Mouse (Mus musculus) embryonic facial prominence, embryonic 15.5 days (tissue): ENCODE measurements around the gene Ttc3. TPM values are rescaled to one million over a fixed set of nuclear protein-coding genes. Genes with fewer than 3 reads are reported as not detected.
"Not testable (repeated sequence)": the region's sequence is repeated elsewhere in the genome, so short reads cannot be mapped to it uniquely, and the experiment has no call there.

ENCODE experiments used
- ATAC-seq: fragments of 200-750 bp; cut with Nextera tagmentation; 2 replicates; pipeline ENCODE4 v1.8.0; 2017; ENCODE audit warnings: low read depth, moderate TSS enrichment; ENCODE audit not compliant: insufficient number of reproducible peaks, low FRiP score, low TSS enrichment
- H3K27ac ChIP-seq: fragments of 300-500 bp; sonication (generic); replicated peaks from 2 replicates; pipeline ENCODE4 v1.5.1; 2015; ENCODE audit warnings: mild to moderate bottlenecking, inconsistent platforms
- H3K27me3 ChIP-seq: fragments of 300-500 bp; sonication (generic); 2 replicates; pipeline ENCODE4 v1.6.1; 2015; ENCODE audit warnings: inconsistent platforms
- H3K36me3 ChIP-seq: fragments of 300-500 bp; sonication (generic); 2 replicates; pipeline ENCODE4 v1.6.1; 2015; ENCODE audit warnings: mild to moderate bottlenecking, inconsistent platforms
- H3K4me1 ChIP-seq: fragments of 300-500 bp; sonication (generic); 2 replicates; pipeline ENCODE4 v1.6.1; 2015; ENCODE audit warnings: inconsistent platforms
- H3K4me2 ChIP-seq: fragments of 300-500 bp; sonication (generic); replicated peaks from 2 replicates; pipeline ENCODE4 v1.6.1; 2015; ENCODE audit warnings: mild to moderate bottlenecking, inconsistent platforms
- H3K4me3 ChIP-seq: fragments of 300-500 bp; sonication (generic); replicated peaks from 2 replicates; pipeline ENCODE4 v1.5.1; 2015; ENCODE audit warnings: mild to moderate bottlenecking, inconsistent platforms
- H3K9ac ChIP-seq: fragments of 300-500 bp; sonication (generic); 2 replicates; pipeline ENCODE4 v1.6.1; 2015; ENCODE audit warnings: inconsistent platforms
- H3K9me3 ChIP-seq: fragments of 300-500 bp; sonication (generic); replicated peaks from 2 replicates; pipeline ENCODE4 v1.6.1; 2016; ENCODE audit warnings: inconsistent platforms
- WGBS: fragments of 180-500 bp; shearing (Covaris S2); methylation state at CpG from one replicate; pipeline ENCODE4 v1.1.7; 2015; 5-methylcytosine and 5-hydroxymethylcytosine counted together
- polyA plus RNA-seq: library from polyadenylated mRNA; unstranded; fragments of >200 nt; fragmentation: Nextera tagmentation; extraction: Ambion mirVana; gene quantifications from 2 replicates; pipeline ENCODE4 v1.2.1, GENCODE M21; 2015

The Ttc3 gene
- polyA plus RNA-seq, 1 experiment from 2014 or later, result 228 TPM

DNA sequence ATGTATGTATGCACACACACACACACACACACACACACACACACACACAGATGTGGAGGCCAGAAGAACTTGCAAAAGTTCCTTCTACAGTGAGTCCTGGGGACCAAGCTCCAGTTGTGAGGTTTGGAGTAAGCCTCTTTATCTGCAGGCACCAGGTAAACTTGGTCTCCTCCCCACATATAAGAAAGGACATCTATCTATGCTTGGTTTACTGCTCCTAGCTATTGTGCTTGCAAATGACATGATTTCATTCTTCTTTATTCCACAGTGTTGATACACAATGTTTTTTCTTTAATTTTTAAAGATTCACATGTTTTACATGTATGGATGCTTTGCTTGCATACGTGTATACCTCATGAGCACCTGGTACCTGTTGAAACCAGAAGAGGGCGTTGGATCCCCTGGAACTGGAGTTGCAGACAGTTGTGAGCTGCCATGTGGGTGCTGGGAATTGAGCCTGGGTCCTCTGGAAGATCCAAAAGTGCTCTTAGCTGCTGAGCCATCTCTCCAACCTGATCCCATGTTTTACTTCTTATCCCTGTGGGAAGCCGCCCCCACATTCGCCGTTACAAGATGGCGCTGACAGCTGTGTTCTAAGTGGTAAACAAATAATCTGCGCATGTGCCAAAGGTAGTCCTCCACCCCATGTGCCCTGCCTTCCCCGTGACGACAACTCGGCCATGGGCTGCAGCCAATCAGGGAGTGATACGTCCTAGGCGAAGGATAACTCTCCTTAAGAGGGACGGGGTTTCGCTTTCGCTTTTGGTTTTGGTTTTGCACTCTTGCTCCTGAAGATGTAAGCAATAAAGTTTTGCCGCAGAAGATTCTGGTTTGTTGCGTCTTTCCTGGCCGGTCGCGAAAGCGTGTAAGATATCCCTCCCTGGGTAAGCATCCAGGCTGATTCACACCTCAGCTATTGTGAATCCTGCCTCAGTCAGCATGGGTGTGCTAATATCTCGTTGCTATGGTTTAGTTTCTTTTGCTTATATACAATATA, 31.0 kb upstream of the Ttc3 start:
- WGBS, result 91% methylated on average over 22 of the region's 22 CpGs
- H3K36me3 ChIP-seq, H3K9ac ChIP-seq, H3K4me2 ChIP-seq, H3K4me3 ChIP-seq, H3K4me1 ChIP-seq, H3K27ac ChIP-seq, H3K9me3 ChIP-seq, H3K27me3 ChIP-seq, ATAC-seq: not testable (repeated sequence)

DNA sequence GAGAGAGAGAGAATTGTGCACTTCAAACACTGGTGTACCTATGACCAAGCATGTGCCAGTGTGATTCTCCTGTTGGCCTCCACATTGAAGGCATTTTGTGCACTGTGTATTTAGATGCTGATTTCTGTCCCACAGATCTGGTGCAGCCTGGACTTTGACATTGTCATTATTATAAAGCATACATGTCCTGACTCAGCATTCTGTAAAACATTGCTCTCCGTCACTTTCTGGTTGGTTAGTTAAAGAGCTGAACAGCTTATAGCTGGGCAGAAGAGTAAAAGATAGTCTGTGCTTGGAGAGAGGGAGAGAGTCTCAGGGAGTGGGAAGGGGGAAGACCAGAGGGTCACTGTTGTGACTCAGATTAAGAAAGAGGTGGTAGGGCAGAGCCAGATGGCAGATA, 24.7 kb upstream of the Ttc3 start:
- H3K9ac ChIP-seq, result no peak overlapping the region
- no peaks in the 10 kb centered on the region for H3K36me3 ChIP-seq
- no peak for ATAC-seq
- no peaks in the 10 kb centered on the region for H3K27me3 ChIP-seq
- H3K4me2 ChIP-seq, result no peak overlapping the region
- H3K4me3 ChIP-seq, result no peak overlapping the region
- H3K4me1 ChIP-seq, result peaks cover 10% of the 10 kb centered on the region
- H3K27ac ChIP-seq, result no peak overlapping the region
- 84% methylated on average over 1 of the region's 1 CpGs for WGBS
- H3K9me3 ChIP-seq, result no peaks in the 10 kb centered on the region

DNA sequence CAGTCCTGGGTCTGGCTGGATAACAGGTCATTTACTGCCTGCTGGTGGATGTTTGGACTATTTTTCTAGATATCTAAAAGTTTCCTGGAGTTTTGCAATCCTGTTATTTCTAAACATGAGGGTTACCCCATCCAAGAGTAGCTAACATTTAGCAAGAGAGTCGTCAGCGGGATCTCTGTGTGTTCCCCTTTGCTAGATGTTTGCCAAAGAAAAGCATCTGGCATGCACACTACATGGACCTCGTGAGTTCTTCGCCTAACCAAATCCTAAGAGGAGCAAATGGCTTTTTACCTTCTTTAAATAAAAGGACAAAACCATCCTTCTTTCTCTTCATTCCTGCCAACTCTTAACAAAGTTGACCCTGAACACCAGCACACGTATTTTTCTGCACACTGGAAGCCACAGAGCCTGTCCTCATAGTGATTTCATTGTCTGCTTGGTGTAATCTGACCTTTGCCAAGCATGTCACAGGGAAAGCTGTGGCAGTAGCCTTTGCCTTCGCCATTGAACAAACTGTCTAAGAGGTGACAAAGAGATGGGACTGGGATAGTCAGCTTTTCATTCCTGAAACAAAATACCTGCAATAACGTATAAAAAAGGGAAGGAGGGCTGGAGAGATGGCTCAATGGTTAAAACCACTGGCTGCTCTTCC, 23.2 kb upstream of the Ttc3 start:
- Histone ChIP-seq H3K27ac (no peak overlapping the region), H3K4me2 (no peak overlapping the region)
- 64% methylated on average over 7 of the region's 7 CpGs for WGBS

GRCm38 (mm10) chr16:94348779-94349178, 21.6 kb upstream of the Ttc3 start:
- Histone ChIP-seq H3K4me1 (peaks cover 10% of the 10 kb centered on the region), H3K4me2 (no peak overlapping the region), H3K4me3 (no peak overlapping the region), H3K27me3 (no peaks in the 10 kb centered on the region), H3K9ac (no peak overlapping the region), H3K9me3 (no peaks in the 10 kb centered on the region), H3K27ac (no peak overlapping the region), H3K36me3 (no peaks in the 10 kb centered on the region)
- 58% methylated on average over 2 of the region's 2 CpGs for WGBS
- no peak for ATAC-seq

More for the DNA sequence above, 23.2 kb upstream of the Ttc3 start:
- Histone ChIP-seq H3K9ac (no peak overlapping the region), H3K4me3 (no peak overlapping the region), H3K27me3 (no peaks in the 10 kb centered on the region), H3K4me1 (peaks cover 10% of the 10 kb centered on the region), H3K36me3 (no peaks in the 10 kb centered on the region), H3K9me3 (no peaks in the 10 kb centered on the region)
- no peak for ATAC-seq

GRCm38 (mm10) chr16:94349588-94350286, 20.7 kb upstream of the Ttc3 start:
- ATAC-seq, result no peak
- Histone ChIP-seq H3K4me1 (peaks cover 10% of the 10 kb centered on the region), H3K4me3 (no peak overlapping the region), H3K4me2 (no peak overlapping the region), H3K9me3 (no peaks in the 10 kb centered on the region), H3K27me3 (no peaks in the 10 kb centered on the region), H3K27ac (peak overlapping the region; percentile 12; the same call in 1 of the 2 replicates), H3K9ac (no peak overlapping the region), H3K36me3 (no peaks in the 10 kb centered on the region)
- WGBS, result 44% methylated on average over 11 of the region's 11 CpGs

DNA sequence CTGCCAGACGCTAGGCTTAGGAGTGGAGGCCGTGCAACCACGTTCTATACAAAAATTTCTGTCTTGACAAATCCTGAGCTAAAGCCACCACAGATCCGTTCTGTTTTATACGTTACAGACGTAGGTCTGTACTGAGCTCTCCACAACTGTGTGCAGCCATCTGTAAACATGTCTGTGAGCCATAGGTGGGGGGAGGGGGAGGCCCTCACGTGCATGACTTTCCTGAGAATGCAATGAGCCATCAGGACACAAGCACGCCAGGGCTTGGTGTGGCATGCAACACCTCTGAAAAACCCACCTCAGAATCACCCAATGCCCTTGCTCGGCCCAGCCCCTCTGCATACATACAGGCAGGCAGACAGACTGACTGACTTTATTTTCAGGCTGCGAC, 20.1 kb upstream of the Ttc3 start:
- WGBS, result 41% methylated on average over 10 of the region's 10 CpGs
- peaks cover 10% of the 10 kb centered on the region for H3K4me1 ChIP-seq
- no peaks in the 10 kb centered on the region for H3K27me3 ChIP-seq
- no peak overlapping the region for H3K4me3 ChIP-seq
- H3K9ac ChIP-seq, result no peak overlapping the region
- no peak for ATAC-seq
- H3K36me3 ChIP-seq, result no peaks in the 10 kb centered on the region
- no peak overlapping the region for H3K4me2 ChIP-seq
- no peaks in the 10 kb centered on the region for H3K9me3 ChIP-seq
- peak overlapping the region; percentile 12; the same call in 1 of the 2 replicates for H3K27ac ChIP-seq

- no peaks in the 10 kb centered on the region for H3K27me3 ChIP-seq
- H3K4me1 ChIP-seq, result peaks cover 10% of the 10 kb centered on the region
- H3K27ac ChIP-seq, result no peak overlapping the region
- H3K36me3 ChIP-seq, result no peaks in the 10 kb centered on the region
- H3K4me2 ChIP-seq, result no peak overlapping the region
- no peak overlapping the region for H3K4me3 ChIP-seq
- H3K9ac ChIP-seq, result no peak overlapping the region
- H3K9me3 ChIP-seq, result no peaks in the 10 kb centered on the region
- WGBS, result 47% methylated on average over 9 of the region's 9 CpGs
- ATAC-seq, result no peak
Measured at GRCm38 (mm10) chr16:94354450-94354849, 16.0 kb upstream of the Ttc3 start.

DNA sequence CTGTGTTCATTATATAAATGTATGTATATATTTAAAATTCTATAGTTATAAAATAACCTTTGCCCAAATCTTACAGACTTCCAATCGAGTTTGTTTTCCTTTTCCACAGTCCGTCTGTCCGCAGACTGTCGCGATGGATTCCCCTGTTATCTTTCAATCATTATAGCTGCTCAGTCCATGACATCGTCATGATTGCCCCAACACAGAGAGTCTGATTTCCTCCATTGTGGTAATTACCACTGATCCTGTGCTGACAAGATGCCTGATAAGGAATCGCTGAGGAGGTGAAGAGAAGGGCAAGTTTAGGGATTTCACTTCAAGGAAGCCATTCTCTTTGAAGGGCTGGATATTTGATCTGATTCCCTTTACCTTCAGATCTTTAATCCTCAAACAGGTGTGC, 14.4 kb upstream of the Ttc3 start:
- H3K27me3 ChIP-seq, result no peaks in the 10 kb centered on the region
- H3K9me3 ChIP-seq, result no peaks in the 10 kb centered on the region
- no peak overlapping the region for H3K4me2 ChIP-seq
- H3K4me1 ChIP-seq, result no peaks in the 10 kb centered on the region
- no peak overlapping the region for H3K27ac ChIP-seq
- H3K4me3 ChIP-seq, result no peak overlapping the region
- WGBS, result 49% methylated on average over 7 of the region's 7 CpGs
- no peaks in the 10 kb centered on the region for H3K36me3 ChIP-seq
- no peak for ATAC-seq
- H3K9ac ChIP-seq, result no peak overlapping the region

DNA sequence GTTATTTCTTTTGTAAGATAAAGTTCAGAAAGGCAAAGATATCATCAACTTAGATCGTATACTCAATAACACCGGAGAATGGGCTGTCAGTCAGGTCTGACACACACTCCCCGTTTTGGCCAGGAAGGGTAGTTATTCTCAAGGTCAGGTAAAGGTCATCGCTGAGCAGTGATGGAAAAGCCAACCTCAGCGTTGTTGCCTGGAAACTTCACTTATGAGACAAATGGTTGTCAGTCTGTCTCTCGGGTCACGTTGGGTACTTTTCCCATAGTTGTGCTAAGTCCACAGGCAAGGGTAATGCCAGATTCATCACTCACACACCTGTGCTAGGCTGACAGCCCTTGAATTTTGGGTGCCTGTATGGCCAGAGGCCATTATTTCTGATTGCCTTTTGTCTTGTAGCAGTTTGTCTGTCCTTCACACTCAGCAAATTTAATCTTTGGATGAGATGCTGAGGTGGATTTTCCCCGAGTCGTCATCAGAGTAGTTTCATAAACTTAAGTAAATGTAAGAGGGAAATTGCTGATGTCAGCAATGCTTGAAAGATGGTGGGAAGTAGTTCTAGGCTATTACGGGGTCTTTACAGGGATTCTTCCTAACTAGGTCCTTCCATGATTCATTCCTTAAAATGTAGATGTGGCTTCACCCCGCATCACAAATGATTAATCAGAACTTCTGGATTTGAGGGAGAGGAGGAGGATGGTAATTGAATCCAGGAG, 13.5 kb upstream of the Ttc3 start:
- no peak overlapping the region for H3K27ac ChIP-seq
- ATAC-seq, result no peak
- WGBS, result 64% methylated on average over 11 of the region's 11 CpGs
- no peak overlapping the region for H3K4me2 ChIP-seq
- H3K36me3 ChIP-seq, result no peaks in the 10 kb centered on the region
- no peak overlapping the region for H3K9ac ChIP-seq
- H3K27me3 ChIP-seq, result no peaks in the 10 kb centered on the region
- H3K9me3 ChIP-seq, result no peaks in the 10 kb centered on the region
- no peak overlapping the region for H3K4me3 ChIP-seq
- H3K4me1 ChIP-seq, result no peaks in the 10 kb centered on the region

DNA sequence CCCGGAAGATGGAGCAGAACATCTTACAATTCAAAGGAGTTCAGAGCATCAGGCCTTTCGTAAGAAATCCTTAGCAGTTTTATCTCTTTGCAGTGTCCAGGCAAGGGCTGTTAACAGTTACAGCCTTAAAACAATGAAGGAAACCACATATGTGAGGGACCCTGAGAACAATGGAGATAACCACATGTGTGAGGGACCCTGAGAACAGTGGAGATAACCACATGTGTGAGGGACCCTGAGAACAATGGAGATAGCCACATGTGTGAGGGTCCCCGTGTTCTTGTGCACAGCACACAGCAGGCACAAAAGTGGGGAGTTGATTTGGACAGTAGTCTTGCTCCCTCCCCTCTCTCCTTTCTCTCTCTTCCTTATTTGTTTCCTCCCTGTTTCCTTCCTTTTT, 12.3 kb upstream of the Ttc3 start:
- Histone ChIP-seq H3K9ac (no peak overlapping the region), H3K4me1 (peaks cover 6% of the 10 kb centered on the region; the same call in 1 of the 2 replicates), H3K27ac (no peak overlapping the region), H3K4me3 (no peak overlapping the region), H3K9me3 (no peaks in the 10 kb centered on the region), H3K36me3 (no peaks in the 10 kb centered on the region), H3K27me3 (no peaks in the 10 kb centered on the region), H3K4me2 (no peak overlapping the region)
- no peak for ATAC-seq
- WGBS, result 76% methylated on average over 3 of the region's 3 CpGs
